Mouse (Mus musculus) kidney, postnatal 25 days (tissue): ENCODE measurements around the gene Olfr492.

Experiments used
- DNase-seq, 2 experiments: peaks; one replicate each; pipeline ENCODE4 v3.0.0; 2021; ENCODE audit warnings: mixed read lengths in 2 of 2

Olfr492 gene

GRCm38 (mm10) chr7:108323574-108323973, at the start of gene Olfr492:
TSS of gene Olfr492 (minus strand) at chr7:108323674.
- DNase-seq, result no peak

- no peak for DNase-seq
These were observed 41.6 kb upstream of the Olfr492 start, which contains the start of gene Olfr494 for GRCm38 (mm10) chr7:108365035-108365434. TSS of gene Olfr494 (plus strand) at chr7:108365335.

GRCm38 (mm10) chr7:108346879-108347278, 23.4 kb upstream of the Olfr492 start, which contains the start of gene Olfr493:
TSS of gene Olfr493 (minus strand) at chr7:108346979.
- no peak for DNase-seq

GRCm38 (mm10) chr7:108313151-108313550, 10.3 kb downstream of the Olfr492 start, which contains the start of gene Olfr491:
TSS of gene Olfr491 (plus strand) at chr7:108313451.
- DNase-seq, result no peak

- no peak for DNase-seq
These were observed 34.6 kb downstream of the Olfr492 start, which contains the start of gene Olfr490 for GRCm38 (mm10) chr7:108288834-108289233. TSS of gene Olfr490 (minus strand) at chr7:108288934.
